Mouse (Mus musculus): ENCODE measurements around the gene Grik4.

The Grik4 gene

DNA sequence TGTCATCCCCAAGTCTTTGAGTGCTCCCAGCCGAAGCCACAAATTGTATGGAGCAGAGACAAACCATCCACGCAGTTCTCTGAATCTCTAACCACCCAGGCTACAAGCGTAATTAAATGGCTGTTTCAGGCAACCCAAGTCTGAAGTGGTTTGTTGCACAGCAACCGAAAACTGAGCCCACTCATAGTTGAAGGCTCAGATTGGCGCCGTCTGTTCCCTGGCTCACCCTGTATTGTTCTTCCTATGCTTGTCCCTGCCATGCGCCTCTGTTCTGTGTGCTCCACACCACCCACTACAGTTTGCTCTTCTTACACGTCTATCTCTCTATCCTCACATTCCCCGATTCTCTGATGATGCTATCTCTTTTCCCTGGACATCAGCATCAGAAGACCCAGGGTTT, 452.5 kb downstream of the Grik4 start:
- no peak for DNase-seq (ENCODE audit: low read depth)

- peak; percentile 20 for DNase-seq (ENCODE audit: low read depth)
These were observed 453.5 kb downstream of the Grik4 start for GRCm38 (mm10) chr9:42490589-42491382.

DNA sequence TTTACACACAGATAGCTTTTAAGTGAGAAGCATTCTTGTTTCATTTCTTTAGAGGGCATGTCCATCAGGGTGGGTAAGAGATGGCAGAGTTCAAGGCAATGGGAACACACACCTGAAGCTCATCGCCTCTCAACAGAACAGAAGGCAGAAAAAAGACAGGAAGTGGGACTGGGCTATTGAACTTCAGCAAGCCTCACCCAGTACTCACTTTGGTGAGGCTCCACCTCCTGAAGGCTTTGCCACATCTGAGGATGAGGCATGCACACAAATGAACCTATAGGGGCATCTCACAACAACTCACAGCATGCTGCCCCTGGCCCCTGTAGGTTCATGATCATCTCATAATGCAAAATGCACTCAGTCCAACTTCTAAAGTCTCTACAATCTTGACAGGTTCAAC, 456.2 kb downstream of the Grik4 start:
- DNase-seq (ENCODE audit: low read depth), result no peak

GRCm38 (mm10) chr9:42486913-42487312, 457.4 kb downstream of the Grik4 start:
- DNase-seq (ENCODE audit: low read depth), result no peak

DNA sequence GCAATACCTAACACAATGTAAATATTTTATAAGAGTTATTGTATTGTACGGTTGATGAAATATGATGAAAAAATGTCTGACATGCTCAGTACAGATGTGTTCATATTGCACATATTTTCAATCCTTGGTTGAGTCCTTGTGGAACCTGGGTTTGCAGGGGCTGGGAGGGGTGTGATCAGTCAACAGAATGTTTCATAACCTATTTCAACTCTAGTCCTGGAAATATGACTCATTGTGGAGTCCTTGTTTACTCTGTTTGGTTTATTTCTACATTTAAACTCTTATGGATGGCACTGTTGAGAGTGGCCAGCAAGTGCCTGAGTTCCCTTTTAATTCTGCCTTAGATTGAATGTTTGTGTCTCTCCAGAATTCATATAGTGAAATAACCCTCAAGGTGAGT, 459.6 kb downstream of the Grik4 start:
- no peak for DNase-seq (ENCODE audit: low read depth)

DNA sequence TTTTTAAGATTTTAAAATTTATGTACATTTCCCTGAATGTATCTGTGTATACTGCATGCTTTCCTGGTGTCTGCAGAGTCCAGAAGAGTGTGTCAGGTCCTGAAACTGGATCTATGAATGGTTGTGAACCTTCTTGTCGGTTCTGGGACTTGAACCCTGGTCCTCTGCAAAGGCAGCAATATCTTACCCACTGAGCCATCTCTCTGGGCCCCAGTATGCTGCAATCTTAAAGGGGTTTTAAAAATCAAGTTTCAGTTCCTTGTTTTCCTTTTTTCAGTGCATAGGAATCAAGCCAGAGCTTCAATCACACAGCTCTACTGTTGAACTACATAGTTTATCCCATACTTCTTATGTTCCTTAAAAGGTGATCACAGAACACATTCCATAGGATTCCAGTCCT, 461.3 kb downstream of the Grik4 start:
- DNase-seq (ENCODE audit: low read depth), result no peak

DNA sequence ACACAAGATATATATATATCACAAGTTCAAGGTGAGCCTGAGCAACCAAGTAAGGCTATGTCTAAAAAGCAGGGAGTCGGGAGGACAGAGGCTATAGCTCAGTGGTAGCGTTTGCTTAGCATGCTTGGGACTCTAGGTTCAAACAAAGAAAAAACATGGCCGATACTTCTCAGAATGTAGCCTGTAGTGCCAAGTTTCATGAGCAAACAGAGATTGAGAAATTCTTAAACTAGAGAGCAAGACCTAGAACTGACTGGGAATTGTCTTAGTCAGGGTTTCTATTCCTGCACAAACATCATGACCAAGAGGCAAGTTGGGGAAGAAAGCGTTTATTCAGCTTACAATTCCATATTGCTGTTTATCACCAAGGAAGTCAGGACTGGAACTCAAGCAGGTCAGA, 468.1 kb downstream of the Grik4 start:
- peak; percentile 9 for DNase-seq (ENCODE audit: low read depth)

DNA sequence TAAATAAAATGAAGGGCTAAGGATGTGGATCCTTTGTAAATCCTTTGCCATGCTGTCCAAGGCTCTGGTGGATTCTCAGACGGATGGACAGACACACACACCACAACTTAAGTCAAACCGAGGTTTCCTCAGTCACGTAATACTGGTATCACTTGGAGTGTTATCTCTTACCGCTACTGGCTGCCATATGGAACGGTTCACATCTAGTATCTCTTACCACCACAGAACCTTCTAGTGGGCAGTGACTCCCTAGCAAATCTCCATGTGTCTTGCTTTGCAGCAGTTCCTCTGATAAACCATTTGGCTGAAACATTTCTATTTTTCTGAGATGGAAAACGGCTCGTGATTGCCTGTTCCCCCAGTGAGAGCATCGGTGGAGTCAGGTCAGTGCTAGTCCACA, 470.0 kb downstream of the Grik4 start:
- no peak for DNase-seq (ENCODE audit: low read depth)

GRCm38 (mm10) chr9:42471921-42472747, 472.2 kb downstream of the Grik4 start:
- DNase-seq (ENCODE audit: low read depth), result peak; percentile 95

DNA sequence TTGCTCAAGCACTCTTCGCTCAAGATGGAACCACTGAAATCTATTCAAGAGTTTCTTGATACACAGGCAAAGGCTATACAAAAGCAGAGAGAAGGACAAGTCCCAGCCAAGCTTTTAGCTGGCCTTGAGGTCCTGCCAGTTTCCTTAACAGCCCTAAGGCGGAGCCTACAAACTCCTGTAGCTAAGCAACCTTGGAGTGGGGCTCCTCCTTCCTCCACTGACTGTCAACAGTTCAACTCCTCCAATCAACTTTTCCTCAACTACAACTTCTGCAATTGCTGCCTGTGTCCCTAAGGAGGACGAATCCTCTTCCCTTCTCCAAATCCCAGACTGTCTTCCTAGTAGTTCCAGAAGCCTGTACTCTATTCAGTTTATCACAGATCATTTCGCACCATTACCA, 473.1 kb downstream of the Grik4 start:
- DNase-seq (ENCODE audit: low read depth), result peak; percentile 79

DNA sequence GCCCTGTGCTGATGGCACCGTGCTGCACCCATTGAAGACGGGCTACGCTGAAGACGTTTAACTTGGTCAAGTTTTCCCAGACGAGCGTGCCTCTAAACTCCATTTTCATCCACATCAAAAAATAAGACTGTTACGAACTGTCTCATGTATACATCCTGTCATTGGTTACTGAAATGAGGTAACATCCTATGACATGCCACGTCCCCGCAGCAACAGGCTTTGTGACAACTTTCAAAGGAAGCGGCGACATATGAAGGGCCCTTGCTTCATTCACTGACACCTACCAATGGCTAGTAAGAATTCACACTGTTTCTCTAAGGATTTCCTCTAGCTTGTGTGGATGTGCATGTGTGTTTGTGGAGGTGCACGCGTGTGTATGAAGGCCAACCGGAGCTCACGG, 475.0 kb downstream of the Grik4 start:
- no peak for DNase-seq (ENCODE audit: low read depth)

GRCm38 (mm10) chr9:42468360-42468759, 475.9 kb downstream of the Grik4 start:
- no peak for DNase-seq (ENCODE audit: low read depth)
